Mouse (Mus musculus): ENCODE data around the gene Gfpt1.

DNA sequence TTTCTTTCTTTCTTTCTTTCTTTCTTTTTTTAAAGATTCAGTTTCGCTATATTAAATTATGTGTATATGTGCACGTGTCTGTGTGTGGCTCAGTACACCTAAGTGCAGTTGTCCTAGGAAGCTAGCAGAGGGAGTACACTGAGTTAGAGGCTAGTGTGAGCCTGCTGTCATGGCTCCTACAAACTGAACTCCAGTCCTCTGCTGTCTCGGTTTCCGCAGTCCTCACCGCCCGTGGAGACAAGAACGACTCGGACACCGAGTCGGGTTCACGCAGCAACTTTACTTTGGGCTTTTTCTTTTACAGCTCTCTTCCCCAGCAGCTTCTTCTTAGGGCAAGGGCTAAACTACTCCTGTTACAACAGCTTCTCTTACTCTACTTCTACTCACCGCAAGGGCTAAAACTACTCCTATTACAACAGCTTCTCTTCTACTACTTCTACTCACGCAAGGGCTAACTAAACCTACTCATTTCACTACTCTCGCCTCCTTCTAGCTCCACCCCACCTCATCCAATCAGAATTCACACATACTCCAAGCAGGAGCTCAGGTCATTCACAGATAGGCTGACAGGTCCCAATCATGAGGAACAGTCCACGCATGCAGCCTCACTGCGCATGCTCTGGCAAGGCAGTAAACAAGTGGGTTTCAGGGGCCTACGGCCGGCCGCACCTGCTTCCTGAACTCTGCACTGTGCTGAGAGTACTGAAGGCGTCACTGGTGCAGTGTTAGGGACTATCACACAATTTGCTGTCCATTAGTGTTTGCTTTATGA, 76.6 kb downstream of the Gfpt1 start:
- TF ChIP-seq CTCF (IDR thresholded peaks at IDR 0.05; ENCODE audit: borderline replicate concordance, insufficient read depth, low read length) (no peak), POLR2A (IDR thresholded peaks at IDR 0.05; ENCODE audit: low read depth, low read length) (no peak)
